Mouse (Mus musculus): Measurements from ENCODE around the gene Cpne4.

DNA sequence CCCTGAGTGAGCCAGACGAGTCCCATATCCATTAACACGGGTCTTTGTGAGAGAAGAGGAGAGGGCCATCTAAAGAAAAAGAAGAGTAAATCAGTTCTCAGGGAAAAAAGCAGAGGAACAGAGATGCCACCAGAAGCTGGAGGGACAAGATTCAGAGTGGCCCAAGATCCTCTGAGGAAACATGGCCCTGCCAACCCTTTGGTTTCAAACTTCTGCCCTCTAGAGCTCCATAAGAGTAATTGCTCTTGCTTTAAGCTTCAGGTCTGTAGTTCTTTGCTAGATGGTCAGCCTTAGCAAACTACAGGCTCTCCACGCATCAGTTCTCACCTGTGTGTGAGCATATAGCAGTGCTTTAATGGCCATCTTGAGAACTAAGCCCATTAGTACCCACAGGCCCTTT lies 343.4 kb downstream of the Cpne4 start:
- TF ChIP-seq GATA1 (IDR thresholded peaks at IDR 0.05; ENCODE audit: borderline replicate concordance, low read length): no peak
- no peak for TF ChIP-seq FLI1 (IDR thresholded peaks at IDR 0.05; ENCODE audit: low read length)

Measured in megakaryocyte, embryonic 14.5 days (primary cell).